Mouse (Mus musculus): ENCODE results near the gene Steap3.

Gene Steap3

DNA sequence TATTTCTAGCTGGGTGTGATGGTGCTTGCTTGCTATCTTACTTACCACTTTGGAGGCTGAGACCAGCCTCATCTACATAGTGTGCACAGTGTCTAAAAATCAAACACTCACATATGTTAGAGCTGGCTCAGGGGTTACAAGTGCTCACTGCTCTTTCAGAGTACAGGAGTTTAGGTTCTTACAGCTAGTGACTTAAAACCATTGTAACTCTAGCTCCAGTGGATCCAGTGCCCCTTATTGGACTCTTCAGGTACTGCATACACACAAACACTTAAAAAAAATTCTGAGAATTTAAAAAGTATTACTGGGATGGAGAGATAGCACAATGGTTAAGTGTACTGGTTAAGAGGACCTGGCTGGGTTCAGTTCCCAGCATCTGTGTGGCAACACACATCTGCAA, 125.5 kb downstream of the Steap3 start:
- DNase-seq (ENCODE audit: low spot score) = no peak

DNA sequence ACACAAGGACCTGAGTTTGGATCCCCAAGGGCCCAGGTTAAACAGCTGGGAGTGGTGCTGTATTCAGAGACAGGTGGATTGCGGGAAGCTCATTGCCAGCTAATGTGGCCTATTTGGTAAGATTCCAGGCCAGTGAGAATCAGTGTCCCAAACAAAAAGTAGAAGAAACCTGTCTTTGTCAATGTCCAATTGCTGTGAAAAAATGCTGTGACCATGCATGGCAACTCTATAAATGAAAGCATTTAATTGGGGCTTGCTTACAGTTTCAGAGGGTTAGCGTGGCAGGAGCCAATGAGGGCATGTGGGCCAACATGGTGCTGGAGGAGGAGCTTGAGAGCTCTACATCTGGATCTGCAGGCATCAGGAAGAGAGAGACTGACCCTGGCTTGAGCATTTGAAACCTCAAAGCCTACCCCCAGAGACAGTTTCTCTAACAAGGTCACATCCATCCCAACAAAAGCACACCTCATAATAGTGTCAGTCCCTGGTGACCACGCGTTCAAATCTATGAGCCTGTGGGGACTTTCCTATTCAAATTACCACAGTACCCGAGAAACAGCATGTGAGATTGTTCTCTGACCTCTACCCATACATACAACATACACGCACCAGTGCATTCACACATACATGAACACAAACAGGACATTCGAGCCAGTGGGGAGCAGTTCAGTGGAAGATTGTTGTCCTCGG, 126.8 kb downstream of the Steap3 start:
- DNase-seq (ENCODE audit: low spot score) = no peak

DNA sequence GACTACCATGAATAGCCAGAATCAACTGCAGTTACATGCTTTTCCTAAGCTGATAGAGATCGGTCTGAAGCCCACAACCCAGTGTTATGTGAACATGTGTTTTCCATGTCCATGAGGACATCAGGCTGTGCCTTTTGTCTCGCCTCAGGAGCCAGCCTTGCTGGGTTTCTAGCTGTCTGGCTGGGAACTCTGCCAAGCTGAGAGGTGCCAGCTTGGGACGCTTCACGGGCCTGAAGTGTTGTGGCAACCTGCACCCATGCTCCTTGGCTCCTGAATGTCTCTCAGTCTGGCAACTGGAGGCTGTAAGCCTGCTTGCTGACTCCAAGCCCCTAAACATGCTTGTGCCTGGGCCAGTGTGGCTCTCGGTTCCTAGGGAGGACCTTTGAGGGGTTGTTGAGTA, 130.0 kb downstream of the Steap3 start:
- DNase-seq (ENCODE audit: low spot score) = no peak

All from spleen, adult 12 weeks (tissue).